Comparison of ENCODE assay signal across 9 mouse cellular contexts in the genomic region with DNA sequence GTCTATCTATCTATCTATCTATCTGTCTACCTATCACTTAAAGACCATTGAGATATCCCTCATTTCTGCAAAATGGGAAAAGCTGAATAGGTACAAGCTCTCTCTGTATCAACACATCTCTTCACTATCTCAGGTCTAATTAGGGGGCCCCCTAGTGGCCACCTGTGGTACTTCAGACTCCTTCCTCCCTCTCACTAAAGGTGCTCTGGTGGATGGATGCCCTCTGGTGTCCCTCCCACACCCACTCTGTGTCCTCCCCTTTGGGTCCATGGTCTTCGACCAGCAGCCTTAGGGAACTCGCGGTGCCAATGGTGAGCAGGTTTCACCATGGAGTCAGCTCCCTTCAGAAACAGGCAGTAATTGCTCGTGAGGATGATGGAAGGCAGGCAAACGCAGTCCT. TPM values are rescaled to one million over a fixed set of nuclear protein-coding genes. Genes with fewer than 3 reads are reported as not detected.
DNase-seq lines count a peak whose midpoint lies in the region; ATAC-seq and TF ChIP-seq lines count a peak whose summit lies in the region.
"Had no signal": no experiment of that assay in that cellular context is flagged by ENCODE, and none has a peak within 500 bp of the region (broad histone marks: within the 10 kb centered on the region; RNA-seq: fewer than 3 reads in every experiment).

No protein-coding gene starts in this region.

- H3K4me3 ChIP-seq in heart, postnatal 0 days (ENCODE audit: low read depth, low read length) = no peak overlapping the region
- H3K4me3 ChIP-seq in heart, embryonic 11.5 days (ENCODE audit: low read depth, low read length) = no peak overlapping the region
- H3K4me3 ChIP-seq: stomach, embryonic 15.5 days had no signal

- peak; percentile 38 for TF ChIP-seq CTCF in heart, postnatal 0 days (IDR thresholded peaks at IDR 0.05; ENCODE audit: low read depth)

- no peak overlapping the region for H3K9ac ChIP-seq in heart, postnatal 0 days (replicated peaks; ENCODE audit: low read depth, low read length)
- H3K9ac ChIP-seq in heart, embryonic 11.5 days (ENCODE audit: low read depth, low read length) = no peak overlapping the region
- H3K9ac ChIP-seq: stomach, embryonic 15.5 days had no signal

- no peaks in the 10 kb centered on the region for H3K36me3 ChIP-seq in heart, postnatal 0 days (replicated peaks; ENCODE audit: control insufficient read depth, insufficient read depth, low read length)
- H3K36me3 ChIP-seq in heart, embryonic 11.5 days (ENCODE audit: control insufficient read depth, insufficient read depth, low read length) = no peaks in the 10 kb centered on the region
- H3K36me3 ChIP-seq: stomach, embryonic 15.5 days had no signal

- no peak overlapping the region for H3K27ac ChIP-seq in heart, postnatal 0 days (ENCODE audit: low read depth)
- H3K27ac ChIP-seq in heart, embryonic 11.5 days (ENCODE audit: low read depth, low read length) = no peak overlapping the region
- H3K27ac ChIP-seq: stomach, embryonic 15.5 days had no signal

- H3K4me1 ChIP-seq in heart, postnatal 0 days (ENCODE audit: control insufficient read depth, insufficient read depth) = peaks cover 8% of the 10 kb centered on the region; the same call in 1 of the 2 replicates
- 0 out of 2 replicates have a peak, but pooled peaks cover 3% of the 10 kb centered on the region for H3K4me1 ChIP-seq in heart, embryonic 11.5 days (ENCODE audit: control insufficient read depth, insufficient read depth, low read length)

- TF ChIP-seq EP300 in heart, postnatal 0 days (IDR thresholded peaks at IDR 0.05; ENCODE audit: low read depth) = no peak

- no peak for ATAC-seq in heart, postnatal 0 days (ENCODE audit: insufficient read depth, low read depth)
- no peak for ATAC-seq in heart, embryonic 11.5 days (replicated peaks; ENCODE audit: insufficient number of reproducible peaks, low FRiP score, low TSS enrichment)

- no peaks in the 10 kb centered on the region for H3K27me3 ChIP-seq in heart, postnatal 0 days (ENCODE audit: control insufficient read depth, insufficient read depth, low read length)
- H3K27me3 ChIP-seq in heart, embryonic 11.5 days (ENCODE audit: control insufficient read depth, insufficient read depth, low read length) = no peaks in the 10 kb centered on the region
- H3K27me3 ChIP-seq: stomach, embryonic 15.5 days had no signal

- WGBS in heart, postnatal 0 days = 53% methylated on average over 5 of the region's 5 CpGs
- WGBS in heart, embryonic 11.5 days (ENCODE audit: insufficient replicate concordance) = 54% methylated on average over 5 of the region's 5 CpGs

- no peak for DNase-seq in heart, postnatal 0 days (ENCODE audit: low spot score)
- peak; percentile 67 for DNase-seq in A20 (ENCODE audit: low read depth, low spot score)
- peak; percentile 22 for DNase-seq in WW6 (ENCODE audit: low read depth, low spot score)
- DNase-seq in cerebellum, postnatal 25 days = peak; percentile 86 to 90
- DNase-seq in kidney, postnatal 10 days = peak; percentile 76
- DNase-seq in natural killer cell, adult 2 months (ENCODE audit: low spot score in 2 of 2) = peak; percentile 46 to 68
- peak; percentile 82 for DNase-seq in thymus, postnatal 25 days

- no peak overlapping the region for H3K4me2 ChIP-seq in heart, postnatal 0 days (ENCODE audit: low read depth, low read length)
- H3K4me2 ChIP-seq in heart, embryonic 11.5 days = no peak overlapping the region
- H3K4me2 ChIP-seq: stomach, embryonic 15.5 days had no signal

- H3K9me3 ChIP-seq in heart, postnatal 0 days (replicated peaks; ENCODE audit: control insufficient read depth, low read length) = no peaks in the 10 kb centered on the region
- H3K9me3 ChIP-seq in heart, embryonic 11.5 days (replicated peaks; ENCODE audit: control insufficient read depth, low read length) = no peaks in the 10 kb centered on the region
- H3K9me3 ChIP-seq: stomach, embryonic 15.5 days had no signal

RNA-seq across cellular contexts. Expression of gene Wdr66, which starts 7.1 kb away (rescaled TPM):
- 3.1 and 7.3 TPM in 2 replicates for total RNA-seq in heart, postnatal 0 days (2014; rRNA removed; ENCODE audit: low replicate concordance)
- polyA plus RNA-seq in heart, postnatal 0 days (2015; fragmentation: Nextera tagmentation; extraction: Ambion mirVana) = 3.1 and 4.0 TPM in 2 replicates
- 0.32 and 0.64 TPM in 2 replicates for polyA plus RNA-seq in heart, embryonic 11.5 days (2014; fragmentation: Nextera tagmentation; extraction: Ambion mirVana)
